Mouse (Mus musculus) monocyte, adult 5-6 weeks (primary cell): ENCODE data around the gene Ndst2. TPM values are rescaled to one million over a fixed set of nuclear protein-coding genes. Genes with fewer than 3 reads are reported as not detected.
A peak's percentile ranks its signal among the peaks of the same experiment; 100 is the strongest.
"Not testable (repeated sequence)": the region's sequence is repeated elsewhere in the genome, so short reads cannot be mapped to it uniquely, and the experiment has no call there.

Experiments used
- ATAC-seq: fragments of 153-309, 156-312 bp; replicated peaks from 2 replicates; pipeline ENCODE4 v1.8.0; 2017; ENCODE audit warnings: mild to moderate bottlenecking; ENCODE audit not compliant: low TSS enrichment, insufficient number of reproducible peaks, severe bottlenecking, poor library complexity, low FRiP score
- total RNA-seq: library from RNA; stranded (forward); fragments of 200-1000, 200-491, 200-594 nt; gene quantifications from 3 replicates; pipeline ENCODE4 v1.2.3, GENCODE M21; 2017

The Ndst2 gene
- total RNA-seq, 1 experiment from 2014 or later, result 16.8 TPM

DNA sequence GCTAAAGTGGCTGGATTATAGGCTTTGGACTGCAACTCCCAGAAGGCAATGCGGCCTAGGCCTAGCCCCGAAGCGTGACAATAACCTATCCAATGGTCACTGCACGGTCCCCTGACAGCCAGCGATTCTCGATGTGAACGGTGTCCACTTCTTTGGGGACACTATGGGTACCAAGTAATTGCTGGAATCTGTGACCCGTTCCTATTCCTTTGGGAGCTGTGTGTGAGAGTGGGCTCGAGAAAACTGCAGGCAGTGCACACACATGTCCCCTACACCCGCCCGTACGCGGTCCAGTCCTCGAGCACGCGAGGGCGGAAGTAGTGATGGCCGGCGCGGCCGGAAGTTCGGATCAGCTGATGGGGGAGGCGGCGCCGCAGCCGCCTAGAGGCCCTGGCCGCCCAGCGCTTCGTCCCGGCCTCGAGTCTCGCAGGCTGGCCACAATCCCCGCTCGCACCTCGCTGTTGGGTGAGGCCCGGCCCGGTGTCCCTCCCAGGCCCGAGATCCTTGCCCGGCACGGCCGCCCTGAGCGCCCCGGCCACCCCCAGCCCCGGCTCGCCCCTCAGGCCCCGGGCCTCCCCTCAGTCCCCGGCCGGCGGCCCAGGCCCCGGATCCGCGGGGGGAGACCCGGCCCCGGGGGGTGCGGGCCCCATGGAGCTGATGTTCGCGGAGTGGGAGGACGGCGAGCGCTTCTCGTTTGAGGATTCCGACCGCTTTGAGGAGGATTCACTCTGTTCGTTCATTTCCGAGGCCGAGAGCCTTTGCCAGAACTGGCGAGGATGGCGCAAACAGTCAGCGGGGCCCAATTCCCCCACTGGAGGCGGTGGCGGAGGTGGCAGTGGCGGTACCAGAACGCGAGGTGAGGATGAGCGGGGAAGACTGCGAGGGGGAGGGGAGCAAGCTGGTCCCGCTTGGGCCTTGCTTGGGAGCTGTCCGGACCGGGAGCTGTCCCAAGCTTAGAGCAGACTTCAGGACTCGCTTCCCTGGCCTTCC, 26.9 kb downstream of the Ndst2 start, which contains the start of gene Zswim8:
TSS of gene Zswim8 (plus strand) at position 352 of the 990 bp plus-strand sequence.
- ATAC-seq, result peak; percentile 83

DNA sequence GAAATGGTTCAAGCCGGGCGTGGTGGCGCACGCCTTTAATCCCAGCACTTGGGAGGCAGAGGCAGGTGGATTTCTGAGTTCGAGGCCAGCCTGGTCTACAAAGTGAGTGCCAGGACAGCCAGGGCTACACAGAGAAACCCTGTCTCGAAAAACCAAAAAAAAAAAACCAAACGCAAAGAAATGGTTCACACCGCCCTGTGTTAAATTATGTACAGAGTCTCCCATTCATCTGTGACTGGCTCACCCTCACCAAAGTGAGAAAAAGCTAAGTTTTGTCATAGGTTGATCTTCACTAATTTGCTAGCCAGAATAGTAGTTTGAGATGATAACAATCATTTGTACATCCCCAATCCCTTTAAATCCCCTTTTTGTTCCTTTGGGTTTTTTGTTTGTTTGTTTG, 30.9 kb downstream of the Ndst2 start:
- not testable (repeated sequence) for ATAC-seq

DNA sequence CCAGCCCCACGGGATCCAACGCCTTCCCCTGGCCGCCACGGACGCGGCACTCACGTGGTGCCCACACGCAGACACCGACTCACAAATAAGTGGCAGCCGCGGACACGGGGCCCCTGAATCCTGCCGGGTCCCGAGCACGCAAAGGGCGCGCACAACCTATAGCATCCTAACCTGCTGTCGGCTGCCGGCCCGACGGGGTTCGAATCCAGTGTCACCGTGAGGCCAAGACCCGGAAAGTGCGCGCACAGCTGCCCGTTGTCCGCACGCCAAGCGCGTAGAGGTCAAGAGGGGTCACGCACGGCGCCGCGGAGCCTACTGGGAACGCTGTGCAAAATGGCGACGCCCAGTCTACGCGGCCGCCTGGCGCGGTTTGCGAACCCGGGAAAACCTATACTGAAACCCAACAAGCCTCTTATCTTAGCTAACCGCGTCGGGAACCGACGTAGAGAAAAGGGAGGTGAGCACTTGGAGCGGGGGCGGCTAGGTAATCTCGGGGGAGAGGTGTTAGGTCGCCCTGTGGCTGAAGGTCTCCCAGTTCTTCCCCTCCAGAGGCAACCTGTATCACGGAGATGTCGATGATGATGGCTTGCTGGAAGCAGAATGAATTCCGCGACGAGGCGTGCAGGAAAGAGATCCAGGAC, 31.5 kb downstream of the Ndst2 start, which contains the start of gene Chchd1:
TSS of gene Chchd1 (plus strand) at position 266 of the 641 bp plus-strand sequence.
- ATAC-seq, result peak; percentile 87

DNA sequence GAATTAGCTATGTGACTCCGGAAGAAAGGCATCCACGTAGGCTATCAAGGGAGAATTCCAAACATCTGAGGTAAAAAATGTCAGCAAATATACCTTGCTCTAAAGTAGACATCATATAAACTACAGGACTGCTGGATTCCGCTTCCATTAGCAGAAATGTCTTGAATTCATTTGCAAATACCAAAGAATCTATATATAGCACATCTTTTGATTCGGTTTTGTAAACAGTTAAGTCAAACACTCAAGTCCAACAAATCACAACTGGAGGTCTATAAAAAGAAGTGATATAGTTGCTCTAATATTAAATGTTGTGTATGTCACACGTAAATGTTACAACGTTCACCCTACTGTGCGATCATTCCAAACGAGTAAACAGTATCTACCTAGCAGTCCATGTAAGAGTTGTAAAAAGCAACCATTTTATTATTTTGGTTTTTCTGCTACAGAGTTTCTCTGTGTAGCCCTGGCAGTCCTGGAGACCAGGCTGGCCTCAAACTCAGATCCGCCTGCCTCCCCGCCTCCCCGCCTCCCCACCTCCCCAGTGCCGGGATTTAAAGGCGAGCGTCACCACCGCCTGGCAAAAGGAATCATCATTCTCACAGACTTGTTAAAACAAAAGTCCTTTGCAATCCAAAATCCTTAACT, 32.1 kb downstream of the Ndst2 start:
- ATAC-seq, result no peak

DNA sequence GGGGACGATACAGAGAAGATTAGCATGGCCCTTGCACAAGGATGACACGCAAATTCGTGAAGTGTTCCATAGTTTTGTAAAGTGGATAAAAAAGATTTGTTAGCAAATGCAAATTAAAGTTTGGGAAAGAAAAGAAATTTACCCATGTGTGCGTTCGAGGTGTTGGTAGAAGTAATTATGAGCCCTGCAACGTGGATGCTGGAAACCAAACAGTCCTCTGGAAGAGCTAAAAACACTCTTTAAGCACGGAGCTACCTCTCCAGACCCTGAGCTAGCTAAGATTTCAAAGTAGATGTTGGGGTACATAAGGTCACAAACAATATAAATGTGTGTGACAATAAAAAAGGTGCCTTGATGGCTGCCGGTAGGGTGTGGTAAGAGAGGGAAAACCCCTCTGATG, 32.8 kb downstream of the Ndst2 start:
- ATAC-seq, result no peak

DNA sequence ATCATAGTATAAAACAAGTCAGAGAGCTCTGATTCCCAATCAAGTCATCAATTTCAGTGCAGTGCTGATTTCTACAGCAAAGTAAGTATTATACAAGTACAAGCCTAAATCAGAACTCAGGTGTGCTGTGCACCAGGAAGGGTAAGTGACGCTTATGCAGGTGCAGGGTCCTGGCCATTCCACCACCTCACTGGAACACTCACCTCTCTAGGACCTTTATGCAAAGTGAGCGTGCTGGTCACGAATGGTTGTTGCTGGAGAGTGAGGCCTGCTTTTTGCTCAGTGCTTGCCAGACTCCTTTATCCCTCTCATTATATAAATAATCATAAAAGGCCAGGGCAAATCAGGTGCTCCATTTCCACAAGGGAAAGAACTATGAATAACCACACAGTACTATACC, 34.0 kb downstream of the Ndst2 start:
- ATAC-seq, result no peak

DNA sequence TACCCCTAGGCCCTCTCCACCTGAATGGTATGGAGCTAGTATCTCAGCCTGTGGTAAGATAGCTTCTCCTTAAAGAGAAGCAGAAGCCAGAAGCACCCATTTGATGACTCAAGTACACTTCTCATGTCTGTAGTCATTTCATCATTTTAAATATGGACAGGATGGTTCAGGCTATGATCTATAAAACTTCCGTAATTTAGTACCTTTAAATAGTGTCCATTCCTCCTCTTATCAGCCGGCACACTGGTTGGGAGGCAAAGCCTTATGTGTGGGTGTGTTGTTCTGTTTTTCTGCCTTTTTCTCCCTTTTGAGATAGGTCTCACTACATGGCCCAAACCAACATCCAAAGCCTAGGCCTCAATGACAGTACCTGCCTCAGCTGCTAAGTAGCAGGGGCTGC, 35.8 kb downstream of the Ndst2 start:
- ATAC-seq, result no peak

DNA sequence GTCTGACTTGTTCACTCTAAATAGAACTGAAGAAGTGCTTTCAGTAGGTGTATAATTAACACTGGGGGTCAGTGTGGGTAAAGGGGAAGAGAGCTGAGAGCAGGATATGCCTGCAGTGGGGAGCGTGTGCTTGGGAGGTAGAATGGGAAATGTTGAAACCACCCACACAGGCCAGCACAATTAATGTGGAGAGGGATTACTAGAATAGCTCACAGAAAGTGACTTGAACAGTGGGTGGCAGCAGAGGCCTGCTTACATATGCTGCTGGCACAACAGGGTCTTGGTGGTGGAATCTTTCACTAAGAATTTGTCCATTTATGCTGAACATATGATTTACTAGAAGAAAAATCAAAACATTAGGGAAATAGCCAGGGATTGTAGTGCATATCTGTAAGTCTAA, 37.4 kb downstream of the Ndst2 start:
- no peak for ATAC-seq

DNA sequence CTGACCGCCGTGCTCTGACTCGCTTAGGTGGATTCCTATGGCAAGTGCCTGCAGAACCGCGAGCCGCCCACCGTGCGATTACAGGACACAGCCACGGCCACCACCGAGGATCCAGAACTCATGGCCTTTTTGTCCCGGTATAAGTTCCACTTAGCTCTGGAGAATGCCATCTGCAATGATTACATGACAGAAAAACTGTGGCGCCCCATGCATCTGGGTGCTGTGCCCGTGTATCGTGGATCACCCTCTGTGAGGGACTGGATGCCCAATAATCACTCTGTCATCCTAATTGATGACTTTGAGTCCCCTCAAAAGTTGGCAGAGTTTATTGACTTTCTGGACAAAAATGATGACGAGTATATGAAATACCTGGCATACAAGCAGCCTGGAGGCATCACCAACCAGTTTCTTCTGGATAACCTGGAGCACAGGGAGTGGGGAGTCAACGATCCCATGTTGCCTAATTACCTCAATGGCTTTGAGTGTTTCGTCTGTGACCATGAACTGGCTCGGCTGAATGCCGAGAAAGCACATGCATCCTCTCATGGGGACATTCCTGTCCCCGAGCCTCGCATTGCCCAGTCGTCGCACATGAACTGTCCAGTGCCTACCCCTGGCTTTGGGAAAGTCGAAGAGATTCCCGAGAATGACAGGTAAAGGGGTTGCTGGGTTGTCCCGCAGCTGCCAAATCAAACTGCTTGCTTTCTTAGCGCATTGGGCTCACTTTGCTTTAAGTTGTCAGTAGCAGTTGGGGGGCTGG, 38.4 kb downstream of the Ndst2 start:
- ATAC-seq, result peak; percentile 25; the same call in 1 of the 2 replicates

DNA sequence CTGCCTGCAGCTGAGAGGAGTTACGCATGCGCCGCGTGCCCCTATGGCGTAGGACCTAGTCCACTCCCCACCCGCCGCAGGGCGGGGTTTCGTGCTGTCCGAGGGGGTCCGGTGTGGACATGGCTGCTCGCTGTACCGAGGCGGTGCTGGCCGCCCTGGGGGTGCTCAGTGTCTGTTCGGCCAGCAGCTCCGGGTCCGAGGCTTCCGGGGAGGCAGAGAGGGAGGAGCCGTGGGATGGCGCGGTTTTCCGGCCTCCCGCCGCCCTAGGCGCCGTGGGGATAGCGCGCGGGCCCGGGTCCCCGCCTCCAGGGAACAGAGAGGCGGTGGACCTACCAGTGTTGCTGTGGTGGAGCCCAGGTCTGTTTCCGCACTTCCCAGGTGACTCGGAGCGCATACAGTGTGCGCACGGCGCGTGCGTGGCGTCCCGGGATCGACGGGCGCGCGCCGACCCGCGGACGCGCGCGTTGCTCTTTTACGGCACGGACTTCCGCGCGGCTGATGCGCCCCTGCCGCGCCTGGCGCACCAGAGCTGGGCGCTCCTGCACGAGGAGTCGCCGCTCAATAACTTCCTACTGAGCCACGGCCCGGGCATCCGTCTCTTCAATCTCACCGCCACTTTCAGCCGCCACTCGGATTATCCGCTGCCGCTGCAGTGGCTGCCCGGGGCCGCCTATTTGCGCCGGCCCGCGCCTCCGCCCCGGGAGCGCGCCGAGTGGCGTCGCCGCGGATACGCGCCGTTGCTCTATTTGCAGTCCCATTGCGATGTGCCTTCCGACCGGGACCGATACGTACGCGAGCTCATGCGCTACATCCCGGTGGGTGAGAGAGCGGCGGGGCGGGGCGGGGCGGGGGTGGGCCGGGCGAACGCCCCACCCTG, 39.2 kb downstream of the Ndst2 start, which contains the start of gene Fut11:
TSS of gene Fut11 (plus strand) at position 85 of the 877 bp plus-strand sequence.
- peak; percentile 60 for ATAC-seq

DNA sequence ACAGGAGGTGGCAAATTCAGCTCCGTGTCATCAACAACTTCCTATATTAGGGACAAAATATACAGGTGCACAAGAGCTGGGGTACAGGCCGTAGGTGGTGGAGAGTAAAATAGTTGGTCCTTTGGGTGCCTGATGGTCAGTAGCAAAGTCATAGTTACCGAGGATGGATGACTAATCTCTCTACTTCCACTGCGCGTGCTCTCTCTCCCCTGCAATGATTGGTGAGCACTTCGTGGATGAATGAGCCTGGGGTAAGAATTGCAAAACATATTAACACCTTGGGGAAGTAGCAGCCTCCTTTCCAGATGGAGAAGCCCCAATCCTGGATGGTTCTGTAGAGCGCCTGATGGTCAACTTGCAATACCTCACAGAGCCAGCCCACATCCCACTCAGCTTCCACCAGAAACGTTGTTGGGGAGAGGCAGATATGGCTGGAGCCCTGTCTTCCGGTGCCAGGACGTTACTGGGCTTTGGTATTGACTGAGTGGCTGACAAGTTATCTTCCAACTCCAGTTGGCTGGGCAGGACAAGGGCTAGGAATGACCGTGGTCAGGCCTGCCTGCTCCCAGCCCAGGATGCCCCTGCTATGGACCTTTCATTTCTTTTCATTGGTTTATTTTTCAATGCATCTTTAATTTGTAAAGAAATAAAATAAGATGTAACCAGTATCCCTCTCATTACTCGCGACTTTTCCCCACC, 40.0 kb downstream of the Ndst2 start:
- ATAC-seq, result no peak

DNA sequence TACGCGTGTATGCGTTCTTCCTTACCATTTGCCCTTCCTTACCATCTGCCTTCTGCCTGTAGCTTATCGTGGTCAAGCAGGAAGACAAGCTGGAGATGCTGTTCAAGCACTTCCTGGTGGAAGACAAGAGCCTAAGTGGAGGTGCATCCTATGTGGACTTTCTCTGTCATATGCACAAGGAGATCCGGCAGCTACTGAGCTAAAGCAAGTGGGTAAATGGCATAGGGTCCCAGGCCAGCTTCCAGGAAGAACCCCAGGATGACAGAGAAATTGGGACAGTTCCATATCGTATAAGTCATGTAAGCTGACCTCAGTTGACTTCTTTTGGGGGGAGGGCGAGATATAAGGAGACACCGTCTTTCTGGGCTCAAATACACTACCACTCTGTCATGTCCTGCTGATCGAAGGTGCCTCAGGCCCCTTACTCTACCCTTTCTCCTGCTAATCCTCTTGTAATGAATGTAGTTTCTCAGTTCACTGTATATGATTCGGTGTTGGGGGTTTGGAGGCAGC, 40.7 kb downstream of the Ndst2 start:
- no peak for ATAC-seq

DNA sequence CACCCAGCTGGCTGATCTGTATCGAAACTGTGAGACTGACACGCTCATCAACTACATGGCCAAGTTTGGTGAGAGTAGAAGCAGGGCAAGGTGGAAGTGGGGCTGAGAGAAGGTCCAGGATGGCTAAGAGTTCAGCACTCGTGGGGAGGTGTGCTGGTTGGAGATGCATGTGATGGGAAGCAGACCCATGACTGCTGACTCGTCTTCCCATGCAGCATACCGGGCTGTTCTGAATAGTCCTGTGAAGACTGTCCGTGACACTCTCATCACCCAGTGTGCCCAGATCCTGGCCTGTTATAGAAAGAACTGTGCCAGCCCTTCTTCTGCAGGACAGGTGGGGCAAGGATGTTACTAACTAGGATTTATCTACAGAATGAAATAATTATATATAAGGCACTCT, 42.6 kb downstream of the Ndst2 start:
- ATAC-seq, result no peak

DNA sequence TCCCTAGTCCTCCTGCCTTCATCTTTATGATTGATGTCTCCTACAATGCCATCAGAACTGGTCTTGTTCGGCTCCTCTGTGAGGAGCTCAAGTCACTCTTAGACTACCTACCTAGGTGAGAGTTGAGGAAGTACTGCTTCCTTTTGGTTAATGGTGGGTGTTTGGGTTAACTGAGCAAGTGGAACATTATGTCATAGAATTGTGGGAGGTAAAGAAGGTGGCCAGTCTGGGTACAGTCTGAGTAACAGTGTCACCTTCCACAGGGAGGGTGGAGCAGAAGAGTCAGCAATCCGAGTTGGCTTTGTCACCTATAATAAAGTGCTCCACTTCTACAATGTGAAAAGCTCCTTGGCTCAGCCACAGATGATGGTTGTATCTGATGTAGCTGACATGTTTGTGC, 45.4 kb downstream of the Ndst2 start:
- no peak for ATAC-seq

DNA sequence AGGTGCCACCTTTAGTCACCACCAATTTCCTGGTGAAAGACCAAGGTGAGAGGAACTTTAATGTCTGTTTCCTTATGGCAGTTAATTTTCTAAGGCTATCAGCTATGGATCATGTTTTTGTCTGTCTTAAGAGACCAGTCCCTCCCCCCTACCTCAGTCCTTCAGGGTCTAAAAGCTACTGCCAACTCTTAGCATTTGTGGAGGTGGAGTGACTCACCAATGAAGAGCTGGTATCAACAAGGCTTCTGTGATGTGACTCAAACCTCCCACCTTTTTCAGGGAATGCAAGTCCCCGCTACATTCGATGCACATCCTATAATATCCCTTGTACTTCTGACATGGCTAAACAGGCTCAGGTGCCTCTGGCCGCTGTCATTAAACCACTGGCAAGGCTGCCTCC, 47.8 kb downstream of the Ndst2 start:
- no peak for ATAC-seq

DNA sequence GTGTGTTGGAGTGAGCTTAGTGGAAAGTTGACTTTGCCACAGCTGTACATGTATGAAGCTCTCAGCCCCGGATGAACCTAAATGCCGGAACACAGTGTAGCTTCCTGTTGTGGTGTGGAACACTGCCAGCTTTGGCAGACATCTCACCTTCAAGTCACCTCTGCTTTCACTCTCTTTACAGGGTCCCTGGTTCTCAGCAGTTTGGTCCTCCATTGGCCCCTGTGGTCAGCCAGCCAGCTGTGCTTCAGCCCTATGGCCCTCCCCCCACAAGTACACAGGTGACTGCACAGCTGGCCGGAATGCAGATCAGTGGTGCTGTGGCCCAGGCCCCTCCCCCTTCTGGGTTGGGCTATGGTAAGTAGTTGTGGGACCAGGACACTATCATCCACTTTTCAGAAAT, 51.9 kb downstream of the Ndst2 start:
- peak; percentile 59 for ATAC-seq

DNA sequence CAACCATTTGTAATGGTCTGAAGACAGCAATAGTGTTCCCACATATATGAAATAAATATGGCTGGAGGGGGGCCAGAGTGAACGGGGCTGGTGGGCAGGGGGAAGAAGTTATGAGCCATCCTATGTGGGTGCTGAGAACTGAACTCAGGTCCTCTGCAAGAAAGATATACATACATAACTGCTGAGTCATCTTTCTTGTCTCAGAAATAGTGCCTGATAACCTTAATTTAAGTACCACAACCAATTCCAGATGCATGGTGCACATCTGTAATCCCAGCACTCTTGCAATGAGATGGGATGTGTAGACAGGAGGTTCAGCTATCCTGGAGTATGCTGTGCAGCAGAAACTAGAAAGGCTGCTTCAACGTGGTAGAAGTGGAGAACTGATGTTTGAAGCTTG, 52.6 kb downstream of the Ndst2 start:
- ATAC-seq, result no peak
